Mouse (Mus musculus): Measurements from ENCODE around the gene Cxcl10.

DNA sequence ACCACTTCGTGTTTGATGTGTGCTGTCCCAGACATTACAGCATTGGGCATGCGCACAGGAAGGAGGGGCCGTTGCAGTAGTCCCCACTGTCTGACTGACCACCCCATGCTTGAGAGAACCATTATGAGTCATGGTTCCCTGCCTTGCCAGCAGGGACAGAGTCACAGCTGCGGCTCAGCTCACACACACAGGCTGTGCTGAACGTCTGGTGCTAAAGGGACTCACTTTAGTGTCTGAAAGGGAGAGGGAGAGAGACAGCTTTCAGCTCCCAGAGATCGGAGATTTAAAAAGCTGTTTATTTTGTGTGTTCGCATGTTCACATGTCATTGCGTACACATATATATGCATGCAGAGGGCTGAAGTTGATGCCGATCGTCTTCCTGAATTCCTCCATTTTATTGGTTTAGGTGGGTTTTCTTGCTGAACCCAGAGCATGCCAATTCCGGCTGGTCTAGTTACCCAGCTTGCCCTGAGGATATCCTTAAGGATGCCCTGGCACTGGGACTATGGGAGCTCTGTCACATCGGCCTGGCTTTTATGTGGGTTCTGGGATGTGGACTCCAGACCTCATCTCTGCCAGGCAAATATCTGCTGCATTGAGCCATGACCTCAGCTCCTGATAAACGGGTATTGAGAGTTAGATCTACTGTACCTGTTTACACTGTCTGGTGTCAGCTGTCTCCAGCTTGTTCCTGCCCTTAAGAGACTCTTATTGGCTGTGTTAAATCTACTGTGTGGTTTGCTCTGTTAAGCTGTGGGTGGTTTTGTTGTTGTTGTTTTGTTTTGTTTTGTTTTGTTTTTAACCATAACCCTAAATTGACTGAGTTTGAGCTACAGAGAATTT lies 20.7 kb upstream of the Cxcl10 start:
- TF ChIP-seq CTCF (IDR thresholded peaks at IDR 0.05; ENCODE audit: extremely low read depth, insufficient read length, insufficient replicate concordance, low read depth, low read length) = no peak
- TF ChIP-seq POLR2A (IDR thresholded peaks at IDR 0.05; ENCODE audit: low read depth, low read length) = no peak

Data from small intestine, adult 2 months (tissue).